Mouse (Mus musculus) kidney, postnatal 4 days (tissue): ENCODE results near the gene Kcne1.

Experiments
- DNase-seq, 2 experiments: peaks; one replicate each; pipeline ENCODE4 v3.0.0; 2021; ENCODE audit warnings: mixed read lengths in 2 of 2

Kcne1 gene

GRCm38 (mm10) chr16:92305519-92305918, 53.7 kb downstream of the Kcne1 start:
- DNase-seq: no peak

GRCm38 (mm10) chr16:92302506-92302905, 56.8 kb downstream of the Kcne1 start:
- no peak for DNase-seq

GRCm38 (mm10) chr16:92301989-92302388, 57.3 kb downstream of the Kcne1 start:
- peak; percentile 24 to 36 for DNase-seq

GRCm38 (mm10) chr16:92301412-92301806, 57.9 kb downstream of the Kcne1 start:
- DNase-seq: peak in 1 of 2 experiments; percentile 44

GRCm38 (mm10) chr16:92300649-92301411, 58.4 kb downstream of the Kcne1 start, which contains the start of gene Smim11:
Gene Smim11 (plus strand): TSS chr16:92301286.
- DNase-seq: peak; percentile 94 to 96
